16 mouse cellular contexts compared by ENCODE assay signal in genomic region chr3:68516393-68517081, GRCm38 (mm10).
A peak's percentile ranks its signal among the peaks of the same experiment; 100 is the strongest.
DNase-seq lines count a peak whose midpoint lies in the region; ATAC-seq lines count a peak whose summit lies in the region.
"Had no signal": no experiment of that assay in that cellular context is flagged by ENCODE, and none has a peak within 500 bp of the region (broad histone marks: within the 10 kb centered on the region; RNA-seq: fewer than 3 reads in every experiment).

No protein-coding gene starts in this region.

- intact Hi-C loops in left cerebral cortex, postnatal 4 days (cut with DNase I), result no loop called here

- no peak overlapping the region for H3K27ac ChIP-seq in lung, embryonic 16.5 days (ENCODE audit: low read length)

- H3K36me3 ChIP-seq in lung, embryonic 16.5 days (ENCODE audit: control insufficient read depth, insufficient read depth, low read length), result no peaks in the 10 kb centered on the region

- H3K27me3 ChIP-seq in lung, embryonic 16.5 days (ENCODE audit: control insufficient read depth, insufficient read depth, low read depth, low read length), result no peaks in the 10 kb centered on the region
- H3K27me3 ChIP-seq: heart, embryonic 12.5 days had no signal

- no peak overlapping the region for H3K4me3 ChIP-seq in lung, embryonic 16.5 days (ENCODE audit: low read length)
- H3K4me3 ChIP-seq: heart, embryonic 12.5 days had no signal

- peak; percentile 41 to 71 for DNase-seq in frontal cortex, adult 2 months (ENCODE audit: extremely low spot score in 1 of 2, low spot score in 1 of 2)
- DNase-seq in frontal cortex, postnatal 25 days (ENCODE audit: low spot score in 2 of 2), result no peak
- no peak for DNase-seq in lung, postnatal 14 days
- DNase-seq in brain, adult 2 months (ENCODE audit: low read depth, low spot score), result peak; percentile 84
- DNase-seq in left cerebral cortex, postnatal 4 days, result peak; percentile 33
- DNase-seq in kidney, postnatal 14 days, result no peak
- DNase-seq: cerebellum, adult 11 months; embryo, embryonic 11 days; kidney, postnatal 4 days; lung, postnatal 36 days; midbrain, embryonic 14.5 days; retina, postnatal 1 day; thymus, adult 2 months had no signal

- WGBS in lung, embryonic 16.5 days, result 66% methylated on average over 12 of the region's 12 CpGs

- peaks cover 8% of the 10 kb centered on the region for H3K4me1 ChIP-seq in lung, embryonic 16.5 days (replicated peaks; ENCODE audit: control insufficient read depth, insufficient read depth, low read length)

- peak; percentile 28; the same call in 1 of the 2 replicates for ATAC-seq in lung, embryonic 16.5 days (ENCODE audit: low read depth)
- ATAC-seq: intestine, embryonic 16.5 days had no signal

- no peak overlapping the region for H3K4me2 ChIP-seq in lung, embryonic 16.5 days (ENCODE audit: low read depth, low read length)
- H3K4me2 ChIP-seq: heart, embryonic 12.5 days had no signal

- no peak overlapping the region for H3K9ac ChIP-seq in lung, embryonic 16.5 days (ENCODE audit: low read length)
- H3K9ac ChIP-seq: heart, embryonic 12.5 days had no signal

- H3K9me3 ChIP-seq in lung, embryonic 16.5 days (ENCODE audit: control insufficient read depth, low read length), result no peaks in the 10 kb centered on the region
- H3K9me3 ChIP-seq: heart, embryonic 12.5 days had no signal

Comparison
In these comparisons a context has a peak if more than half of its experiments do, and no peak if none do; other contexts are left out.
1. DNase-seq: peak in frontal cortex, adult 2 months (2 of 2), brain, adult 2 months (single experiment) and left cerebral cortex, postnatal 4 days (single experiment); none in frontal cortex, postnatal 25 days (0 of 2), lung, postnatal 14 days (single experiment) and kidney, postnatal 14 days (single experiment).